Mouse (Mus musculus) midbrain, embryonic 11.5 days (tissue): ENCODE results near the gene Plcg2. TPM values are rescaled to one million over a fixed set of nuclear protein-coding genes. Genes with fewer than 3 reads are reported as not detected.

Experiments
- ATAC-seq: fragments of 200-750 bp; cut with Nextera tagmentation; 2 replicates; pipeline ENCODE4 v1.8.0; 2017; ENCODE audit warnings: moderate TSS enrichment, moderate library complexity; ENCODE audit not compliant: low FRiP score
- DNase-seq: peaks from one replicate; pipeline ENCODE4 v3.0.0; 2015; ENCODE audit warnings: low spot score; ENCODE audit errors: missing footprints
- H3K27ac ChIP-seq: fragments of 300-500 bp; sonication (generic); 2 replicates; pipeline ENCODE4 v1.5.1; 2014; ENCODE audit warnings: low read depth, low read length
- H3K27me3 ChIP-seq: fragments of 300-500 bp; sonication (generic); 2 replicates; pipeline ENCODE4 v1.6.1; 2014; ENCODE audit warnings: mild to moderate bottlenecking, low read length, moderate library complexity, mixed read lengths; ENCODE audit not compliant: control insufficient read depth, insufficient read depth
- H3K36me3 ChIP-seq: fragments of 300-500 bp; sonication (generic); 2 replicates; pipeline ENCODE4 v1.6.1; 2014; ENCODE audit warnings: mild to moderate bottlenecking, low read length, moderate library complexity, mixed read lengths; ENCODE audit not compliant: control insufficient read depth, insufficient read depth
- H3K4me1 ChIP-seq: fragments of 300-500 bp; sonication (generic); 2 replicates; pipeline ENCODE4 v1.6.1; 2014; ENCODE audit warnings: low read length; ENCODE audit not compliant: control insufficient read depth, insufficient read depth
- H3K4me2 ChIP-seq: fragments of 300-500 bp; sonication (generic); 2 replicates; pipeline ENCODE4 v1.6.1; 2014; ENCODE audit warnings: mild to moderate bottlenecking, moderate library complexity
- H3K4me3 ChIP-seq: fragments of 300-500 bp; sonication (generic); 2 replicates; pipeline ENCODE4 v1.5.1; 2014; ENCODE audit warnings: low read depth, low read length
- H3K9ac ChIP-seq: fragments of 300-500 bp; sonication (generic); 2 replicates; pipeline ENCODE4 v1.6.1; 2014; ENCODE audit warnings: low read length
- H3K9me3 ChIP-seq: fragments of 300-500 bp; sonication (generic); 2 replicates; pipeline ENCODE4 v1.6.1; 2016; ENCODE audit warnings: low read length; ENCODE audit not compliant: control insufficient read depth
- WGBS: fragments of 180-500 bp; shearing (Covaris S2); extraction: QIAGEN DNeasy Blood & Tissue Kit; methylation state at CpG from one replicate; pipeline ENCODE4 v1.1.7; 2014; 5-methylcytosine and 5-hydroxymethylcytosine counted together
- polyA plus RNA-seq: library from polyadenylated mRNA; unstranded; fragments of >200 nt; fragmentation: Nextera tagmentation; extraction: Ambion mirVana; gene quantifications from 2 replicates; pipeline ENCODE4 v1.2.1, GENCODE M21; 2014

The Plcg2 gene
- polyA plus RNA-seq, 1 experiment from 2014 or later = 2.2 TPM

- no peak overlapping the region for H3K27ac ChIP-seq
- no peak overlapping the region for H3K4me3 ChIP-seq
- H3K27me3 ChIP-seq = no peaks in the 10 kb centered on the region
- whole genome bisulfite sequencing = 94% methylated on average over 9 of the region's 9 CpGs
- no peaks in the 10 kb centered on the region for H3K36me3 ChIP-seq
- no peak for DNase-seq
- ATAC-seq = no peak
- H3K9ac ChIP-seq = no peak overlapping the region
- H3K9me3 ChIP-seq = no peaks in the 10 kb centered on the region
- no peaks in the 10 kb centered on the region for H3K4me1 ChIP-seq
- H3K4me2 ChIP-seq = no peak overlapping the region
Observed at GRCm38 (mm10) chr8:117479996-117480395, 18.1 kb upstream of the Plcg2 start.

- Histone ChIP-seq H3K27ac (no peak overlapping the region), H3K4me1 (no peaks in the 10 kb centered on the region), H3K4me3 (no peak overlapping the region), H3K4me2 (no peak overlapping the region), H3K27me3 (no peaks in the 10 kb centered on the region), H3K36me3 (no peaks in the 10 kb centered on the region), H3K9me3 (no peaks in the 10 kb centered on the region), H3K9ac (no peak overlapping the region)
- no peak for DNase-seq
- WGBS = 61% methylated on average over 5 of the region's 5 CpGs
- ATAC-seq = no peak
Observed at GRCm38 (mm10) chr8:117480516-117480915, 17.6 kb upstream of the Plcg2 start.

- Histone ChIP-seq H3K27ac (no peak overlapping the region), H3K27me3 (no peaks in the 10 kb centered on the region), H3K9me3 (no peaks in the 10 kb centered on the region), H3K36me3 (no peaks in the 10 kb centered on the region), H3K9ac (no peak overlapping the region), H3K4me1 (no peaks in the 10 kb centered on the region), H3K4me3 (no peak overlapping the region), H3K4me2 (no peak overlapping the region)
- DNase-seq = no peak
- WGBS = 92% methylated on average over 5 of the region's 5 CpGs
- ATAC-seq = no peak
Observed at GRCm38 (mm10) chr8:117481830-117482229, 16.3 kb upstream of the Plcg2 start.

GRCm38 (mm10) chr8:117484731-117485130, 13.4 kb upstream of the Plcg2 start:
- no peaks in the 10 kb centered on the region for H3K4me1 ChIP-seq
- no peak overlapping the region for H3K4me3 ChIP-seq
- no peak overlapping the region for H3K9ac ChIP-seq
- H3K27me3 ChIP-seq = no peaks in the 10 kb centered on the region
- no peak overlapping the region for H3K27ac ChIP-seq
- no peak overlapping the region for H3K4me2 ChIP-seq
- no peaks in the 10 kb centered on the region for H3K36me3 ChIP-seq
- WGBS = 88% methylated on average over 8 of the region's 8 CpGs
- no peak for ATAC-seq
- DNase-seq = no peak
- H3K9me3 ChIP-seq = no peaks in the 10 kb centered on the region

GRCm38 (mm10) chr8:117485316-117485715, 12.8 kb upstream of the Plcg2 start:
- WGBS = 84% methylated on average over 1 of the region's 1 CpGs
- no peak for ATAC-seq

GRCm38 (mm10) chr8:117488246-117489005, 9.7 kb upstream of the Plcg2 start:
- no peaks in the 10 kb centered on the region for H3K36me3 ChIP-seq
- H3K4me3 ChIP-seq = no peak overlapping the region
- H3K27me3 ChIP-seq = no peaks in the 10 kb centered on the region
- peaks cover 3% of the 10 kb centered on the region; the same call in 1 of the 2 replicates for H3K4me1 ChIP-seq
- H3K9me3 ChIP-seq = no peaks in the 10 kb centered on the region
- no peak for ATAC-seq
- H3K9ac ChIP-seq = no peak overlapping the region
- no peak for DNase-seq
- H3K27ac ChIP-seq = no peak overlapping the region
- whole genome bisulfite sequencing = 82% methylated on average over 10 of the region's 10 CpGs
- H3K4me2 ChIP-seq = no peak overlapping the region

More at GRCm38 (mm10) chr8:117485316-117485715, 12.8 kb upstream of the Plcg2 start:
- no peak for DNase-seq
- Histone ChIP-seq H3K36me3 (no peaks in the 10 kb centered on the region), H3K27ac (no peak overlapping the region), H3K4me1 (no peaks in the 10 kb centered on the region), H3K4me3 (no peak overlapping the region), H3K4me2 (no peak overlapping the region), H3K9me3 (no peaks in the 10 kb centered on the region), H3K9ac (no peak overlapping the region), H3K27me3 (no peaks in the 10 kb centered on the region)

- H3K4me1 ChIP-seq = peaks cover 13% of the 10 kb centered on the region; the same call in 1 of the 2 replicates
- H3K36me3 ChIP-seq = no peaks in the 10 kb centered on the region
- ATAC-seq (no peak), DNase-seq (no peak)
- H3K27ac ChIP-seq = no peak overlapping the region
- no peaks in the 10 kb centered on the region for H3K9me3 ChIP-seq
- H3K4me2 ChIP-seq = no peak overlapping the region
- 10% methylated on average over 9 of the region's 9 CpGs for WGBS
- peaks cover 8% of the 10 kb centered on the region for H3K27me3 ChIP-seq
- H3K4me3 ChIP-seq = no peak overlapping the region
- no peak overlapping the region for H3K9ac ChIP-seq
Observed at GRCm38 (mm10) chr8:117493543-117493942, 4.5 kb upstream of the Plcg2 start.

GRCm38 (mm10) chr8:117494874-117495273, 3.2 kb upstream of the Plcg2 start:
- no peak overlapping the region for H3K27ac ChIP-seq
- H3K9ac ChIP-seq = no peak overlapping the region
- H3K4me2 ChIP-seq = no peak overlapping the region
- ATAC-seq (no peak), DNase-seq (no peak)
- no peaks in the 10 kb centered on the region for H3K9me3 ChIP-seq
- H3K27me3 ChIP-seq = peaks cover 17% of the 10 kb centered on the region
- no peak overlapping the region for H3K4me3 ChIP-seq
- WGBS = 72% methylated on average over 2 of the region's 2 CpGs
- H3K36me3 ChIP-seq = no peaks in the 10 kb centered on the region
- H3K4me1 ChIP-seq = peaks cover 17% of the 10 kb centered on the region; the same call in 1 of the 2 replicates

- Histone ChIP-seq H3K4me1 (peaks cover 14% of the 10 kb centered on the region; the same call in 1 of the 2 replicates), H3K27me3 (peaks cover 17% of the 10 kb centered on the region), H3K36me3 (no peaks in the 10 kb centered on the region), H3K4me2 (peak overlapping the region; percentile 100), H3K9ac (peak overlapping the region; percentile 59; the same call in 1 of the 2 replicates), H3K4me3 (peak overlapping the region; percentile 55), H3K9me3 (no peaks in the 10 kb centered on the region), H3K27ac (no peak overlapping the region)
- 11% methylated on average over 20 of the region's 20 CpGs for WGBS
- DNase-seq = no peak
- ATAC-seq = no peak
Observed at GRCm38 (mm10) chr8:117498915-117499540, 937 bp downstream of the Plcg2 start.
